Mouse (Mus musculus): ENCODE data around the gene Adcy9.
"Not testable (repeated sequence)": the region's sequence is repeated elsewhere in the genome, so short reads cannot be mapped to it uniquely, and the experiment has no call there.

Adcy9 gene

GRCm38 (mm10) chr16:4382406-4382805, 37.9 kb downstream of the Adcy9 start:
- in situ Hi-C loops (cut with MboI, MseI) = no loop called here

- in situ Hi-C loops (cut with MboI, MseI) = no loop called here
Measured at GRCm38 (mm10) chr16:4381487-4381886, 38.8 kb downstream of the Adcy9 start.

- in situ Hi-C loops (cut with MboI, MseI) = loop anchor here (5.0 kb wide), 1 partner anchor 51 kb away; no protein-coding TSS in a partner anchor
Measured at GRCm38 (mm10) chr16:4378788-4379187, 41.5 kb downstream of the Adcy9 start.

GRCm38 (mm10) chr16:4377556-4377955, 42.7 kb downstream of the Adcy9 start:
- in situ Hi-C loops (cut with MboI, MseI) = loop anchor here (5.0 kb wide), 1 partner anchor 50 kb away; no protein-coding TSS in a partner anchor

- in situ Hi-C loops (cut with MboI, MseI) = loop anchor here (5.0 kb wide), 1 partner anchor 48 kb away; no protein-coding TSS in a partner anchor
Measured at GRCm38 (mm10) chr16:4374780-4375380, 45.4 kb downstream of the Adcy9 start.

- in situ Hi-C loops (cut with MboI, MseI) = no loop called here
Measured at GRCm38 (mm10) chr16:4374270-4374669, 46.0 kb downstream of the Adcy9 start.

GRCm38 (mm10) chr16:4371039-4371438, 49.3 kb downstream of the Adcy9 start:
- in situ Hi-C loops (cut with MboI, MseI) = no loop called here

GRCm38 (mm10) chr16:4370141-4370541, 50.2 kb downstream of the Adcy9 start:
- in situ Hi-C loops (cut with MboI, MseI) = no loop called here

GRCm38 (mm10) chr16:4367930-4368329, 52.4 kb downstream of the Adcy9 start:
- in situ Hi-C loops (cut with MboI, MseI) = no loop called here

GRCm38 (mm10) chr16:4367291-4367690, 53.0 kb downstream of the Adcy9 start:
- in situ Hi-C loops (cut with MboI, MseI) = no loop called here

GRCm38 (mm10) chr16:4366671-4367070, 53.6 kb downstream of the Adcy9 start:
- in situ Hi-C loops (cut with MboI, MseI) = no loop called here

GRCm38 (mm10) chr16:4363341-4364116, 56.8 kb downstream of the Adcy9 start:
- in situ Hi-C loops (cut with MboI, MseI) = no loop called here

GRCm38 (mm10) chr16:4355260-4356043, 64.8 kb downstream of the Adcy9 start:
- in situ Hi-C loops (cut with MboI, MseI) = no loop called here

- in situ Hi-C loops (cut with MboI, MseI) = no loop called here
Measured at GRCm38 (mm10) chr16:4342579-4342978, 77.7 kb downstream of the Adcy9 start.

GRCm38 (mm10) chr16:4341316-4342062, 78.8 kb downstream of the Adcy9 start:
- in situ Hi-C loops (cut with MboI, MseI) = no loop called here

- in situ Hi-C loops (cut with MboI, MseI) = not testable (repeated sequence)
Measured at GRCm38 (mm10) chr16:4339216-4339615, 81.1 kb downstream of the Adcy9 start.

GRCm38 (mm10) chr16:4337269-4337668, 83.0 kb downstream of the Adcy9 start:
- in situ Hi-C loops (cut with MboI, MseI) = no loop called here

GRCm38 (mm10) chr16:4333788-4334187, 86.5 kb downstream of the Adcy9 start:
- in situ Hi-C loops (cut with MboI, MseI) = no loop called here

- in situ Hi-C loops (cut with MboI, MseI) = no loop called here
Measured at GRCm38 (mm10) chr16:4333371-4333770, 86.9 kb downstream of the Adcy9 start.

- in situ Hi-C loops (cut with MboI, MseI) = loop anchor here (5.0 kb wide), 1 partner anchor 50 kb away; no protein-coding TSS in a partner anchor
Measured at GRCm38 (mm10) chr16:4327081-4327480, 93.2 kb downstream of the Adcy9 start.

- in situ Hi-C loops (cut with MboI, MseI) = loop anchor here (5.0 kb wide), 1 partner anchor 52 kb away; no protein-coding TSS in a partner anchor
Measured at GRCm38 (mm10) chr16:4325801-4326200, 94.5 kb downstream of the Adcy9 start.

Measured in T-helper 2 cell (primary cell).